Mouse (Mus musculus): ENCODE data around the gene Pth2. TPM values are rescaled to one million over a fixed set of nuclear protein-coding genes. Genes with fewer than 3 reads are reported as not detected.

Pth2 gene
- polyA plus RNA-seq, 1 experiment from 2014 or later: not detected

- Histone ChIP-seq H3K4me1 (peaks cover 21% of the 10 kb centered on the region), H3K9ac (peak within 1 kb of the TSS; percentile 95), H3K4me3 (peak within 1 kb of the TSS; percentile 70), H3K4me2 (peak within 1 kb of the TSS; percentile 77), H3K27ac (replicated peaks) (peak within 1 kb of the TSS; percentile 95), H3K36me3 (peaks cover 31% of the 10 kb centered on the region), H3K9me3 (no peaks in the 10 kb centered on the region), H3K27me3 (replicated peaks) (no peaks in the 10 kb centered on the region)
- 4% methylated on average over 69 of the region's 69 CpGs for WGBS
- ATAC-seq (ENCODE audit: extremely low read depth, insufficient number of reproducible peaks, low FRiP score, low TSS enrichment): peak; percentile 89
These were observed 26.5 kb upstream of the Pth2 start, which contains the start of the genes Pih1d1 and Aldh16a1 for GRCm38 (mm10) chr7:45154096-45154992. Gene Pih1d1, plus strand, starts transcription at chr7:45154303. Gene Aldh16a1, minus strand, starts transcription at chr7:45154584.

GRCm38 (mm10) chr7:45154993-45155514, 25.7 kb upstream of the Pth2 start:
- Histone ChIP-seq H3K4me2 (peak overlapping the region; percentile 77), H3K9me3 (no peaks in the 10 kb centered on the region), H3K27me3 (replicated peaks) (no peaks in the 10 kb centered on the region), H3K27ac (replicated peaks) (peak overlapping the region; percentile 32; the same call in 1 of the 2 replicates), H3K9ac (peak overlapping the region; percentile 95), H3K4me3 (peak overlapping the region; percentile 70), H3K4me1 (peaks cover 21% of the 10 kb centered on the region), H3K36me3 (peaks cover 38% of the 10 kb centered on the region)
- 71% methylated on average over 12 of the region's 12 CpGs for WGBS
- ATAC-seq (ENCODE audit: extremely low read depth, insufficient number of reproducible peaks, low FRiP score, low TSS enrichment): no peak

GRCm38 (mm10) chr7:45155590-45155989, 25.2 kb upstream of the Pth2 start:
- Histone ChIP-seq H3K4me2 (peak overlapping the region; percentile 77; the same call in 1 of the 2 replicates), H3K9me3 (no peaks in the 10 kb centered on the region), H3K4me3 (no peak overlapping the region), H3K27ac (replicated peaks) (no peak overlapping the region), H3K9ac (no peak overlapping the region), H3K36me3 (peaks cover 44% of the 10 kb centered on the region), H3K4me1 (peaks cover 17% of the 10 kb centered on the region), H3K27me3 (replicated peaks) (no peaks in the 10 kb centered on the region)
- ATAC-seq (ENCODE audit: extremely low read depth, insufficient number of reproducible peaks, low FRiP score, low TSS enrichment): no peak
- 85% methylated on average over 9 of the region's 9 CpGs for WGBS

- H3K9ac ChIP-seq: no peak overlapping the region
These were observed 24.6 kb upstream of the Pth2 start for GRCm38 (mm10) chr7:45156206-45156605.

GRCm38 (mm10) chr7:45157459-45157858, 23.3 kb upstream of the Pth2 start:
- 80% methylated on average over 14 of the region's 14 CpGs for WGBS
- no peak for ATAC-seq (ENCODE audit: extremely low read depth, insufficient number of reproducible peaks, low FRiP score, low TSS enrichment)

More at GRCm38 (mm10) chr7:45156206-45156605, 24.6 kb upstream of the Pth2 start:
- 88% methylated on average over 15 of the region's 15 CpGs for WGBS
- Histone ChIP-seq H3K36me3 (peaks cover 48% of the 10 kb centered on the region), H3K27ac (replicated peaks) (no peak overlapping the region), H3K4me3 (no peak overlapping the region), H3K27me3 (replicated peaks) (no peaks in the 10 kb centered on the region), H3K4me2 (no peak overlapping the region), H3K4me1 (peaks cover 14% of the 10 kb centered on the region), H3K9me3 (no peaks in the 10 kb centered on the region)
- ATAC-seq (ENCODE audit: extremely low read depth, insufficient number of reproducible peaks, low FRiP score, low TSS enrichment): no peak

GRCm38 (mm10) chr7:45158991-45159390, 21.8 kb upstream of the Pth2 start:
- no peak for ATAC-seq (ENCODE audit: extremely low read depth, insufficient number of reproducible peaks, low FRiP score, low TSS enrichment)
- Histone ChIP-seq H3K27me3 (replicated peaks) (peaks cover 18% of the 10 kb centered on the region), H3K4me2 (no peak overlapping the region), H3K4me1 (peaks cover 19% of the 10 kb centered on the region), H3K27ac (replicated peaks) (no peak overlapping the region), H3K9me3 (no peaks in the 10 kb centered on the region), H3K36me3 (peaks cover 48% of the 10 kb centered on the region), H3K9ac (0 out of 2 replicates have a peak overlapping the region, but pooled peaks have one; percentile 10), H3K4me3 (no peak overlapping the region)
- WGBS: 91% methylated on average over 6 of the region's 6 CpGs

More at GRCm38 (mm10) chr7:45157459-45157858, 23.3 kb upstream of the Pth2 start:
- Histone ChIP-seq H3K9ac (no peak overlapping the region), H3K4me1 (peaks cover 19% of the 10 kb centered on the region), H3K4me2 (no peak overlapping the region), H3K36me3 (peaks cover 48% of the 10 kb centered on the region), H3K27ac (replicated peaks) (no peak overlapping the region), H3K27me3 (replicated peaks) (peaks cover 2% of the 10 kb centered on the region), H3K4me3 (no peak overlapping the region), H3K9me3 (no peaks in the 10 kb centered on the region)

- WGBS: 88% methylated on average over 6 of the region's 6 CpGs
- ATAC-seq (ENCODE audit: extremely low read depth, insufficient number of reproducible peaks, low FRiP score, low TSS enrichment): no peak
- H3K36me3 ChIP-seq: peaks cover 48% of the 10 kb centered on the region
These were observed 20.4 kb upstream of the Pth2 start for GRCm38 (mm10) chr7:45160316-45160800.

GRCm38 (mm10) chr7:45160866-45161265, 19.9 kb upstream of the Pth2 start:
- H3K36me3 ChIP-seq: peaks cover 48% of the 10 kb centered on the region
- 88% methylated on average over 3 of the region's 3 CpGs for WGBS

More at GRCm38 (mm10) chr7:45160316-45160800, 20.4 kb upstream of the Pth2 start:
- Histone ChIP-seq H3K9me3 (no peaks in the 10 kb centered on the region), H3K27ac (replicated peaks) (no peak overlapping the region), H3K27me3 (replicated peaks) (peaks cover 31% of the 10 kb centered on the region), H3K9ac (no peak overlapping the region), H3K4me2 (no peak overlapping the region), H3K4me3 (no peak overlapping the region), H3K4me1 (peaks cover 25% of the 10 kb centered on the region)

GRCm38 (mm10) chr7:45161612-45162473, 19.0 kb upstream of the Pth2 start:
- 4% methylated on average over 35 of the region's 35 CpGs for WGBS
- H3K27me3 ChIP-seq (replicated peaks): peaks cover 46% of the 10 kb centered on the region
- no peaks in the 10 kb centered on the region for H3K9me3 ChIP-seq
- ATAC-seq (ENCODE audit: extremely low read depth, insufficient number of reproducible peaks, low FRiP score, low TSS enrichment): peak; percentile 64
- H3K4me1 ChIP-seq: peaks cover 24% of the 10 kb centered on the region
- H3K4me2 ChIP-seq: peak overlapping the region; percentile 81
- peaks cover 39% of the 10 kb centered on the region for H3K36me3 ChIP-seq
- no peak overlapping the region; the same call in 1 of the 2 replicates for H3K27ac ChIP-seq (replicated peaks)
- peak overlapping the region; percentile 71 for H3K9ac ChIP-seq
- peak overlapping the region; percentile 53 for H3K4me3 ChIP-seq

More at GRCm38 (mm10) chr7:45160866-45161265, 19.9 kb upstream of the Pth2 start:
- no peak for ATAC-seq (ENCODE audit: extremely low read depth, insufficient number of reproducible peaks, low FRiP score, low TSS enrichment)
- no peak overlapping the region for H3K9ac ChIP-seq
- no peak overlapping the region for H3K4me2 ChIP-seq
- peaks cover 36% of the 10 kb centered on the region for H3K27me3 ChIP-seq (replicated peaks)
- no peaks in the 10 kb centered on the region for H3K9me3 ChIP-seq
- no peak overlapping the region for H3K27ac ChIP-seq (replicated peaks)
- H3K4me1 ChIP-seq: peaks cover 24% of the 10 kb centered on the region
- no peak overlapping the region for H3K4me3 ChIP-seq

GRCm38 (mm10) chr7:45162551-45162950, 18.2 kb upstream of the Pth2 start:
- Histone ChIP-seq H3K27me3 (replicated peaks) (peaks cover 53% of the 10 kb centered on the region), H3K4me3 (peak overlapping the region; percentile 53), H3K36me3 (peaks cover 35% of the 10 kb centered on the region), H3K4me2 (peak overlapping the region; percentile 81), H3K9me3 (no peaks in the 10 kb centered on the region), H3K27ac (replicated peaks) (no peak overlapping the region), H3K9ac (peak overlapping the region; percentile 71), H3K4me1 (peaks cover 24% of the 10 kb centered on the region)
- no peak for ATAC-seq (ENCODE audit: extremely low read depth, insufficient number of reproducible peaks, low FRiP score, low TSS enrichment)
- WGBS: 30% methylated on average over 6 of the region's 6 CpGs
